Mouse (Mus musculus): Measurements from ENCODE around the gene Slc25a40.

Slc25a40 gene

GRCm38 (mm10) chr5:8422157-8422931 is at the start of gene Slc25a40, which contains the start of gene Dbf4:
Gene Slc25a40 (plus strand): TSS chr5:8422850.
Gene Dbf4 (minus strand): TSS chr5:8422716.
- DNase-seq: peak; percentile 90

- no peak for DNase-seq
Measured at GRCm38 (mm10) chr5:8373415-8373814, 49.2 kb upstream of the Slc25a40 start.

DNA sequence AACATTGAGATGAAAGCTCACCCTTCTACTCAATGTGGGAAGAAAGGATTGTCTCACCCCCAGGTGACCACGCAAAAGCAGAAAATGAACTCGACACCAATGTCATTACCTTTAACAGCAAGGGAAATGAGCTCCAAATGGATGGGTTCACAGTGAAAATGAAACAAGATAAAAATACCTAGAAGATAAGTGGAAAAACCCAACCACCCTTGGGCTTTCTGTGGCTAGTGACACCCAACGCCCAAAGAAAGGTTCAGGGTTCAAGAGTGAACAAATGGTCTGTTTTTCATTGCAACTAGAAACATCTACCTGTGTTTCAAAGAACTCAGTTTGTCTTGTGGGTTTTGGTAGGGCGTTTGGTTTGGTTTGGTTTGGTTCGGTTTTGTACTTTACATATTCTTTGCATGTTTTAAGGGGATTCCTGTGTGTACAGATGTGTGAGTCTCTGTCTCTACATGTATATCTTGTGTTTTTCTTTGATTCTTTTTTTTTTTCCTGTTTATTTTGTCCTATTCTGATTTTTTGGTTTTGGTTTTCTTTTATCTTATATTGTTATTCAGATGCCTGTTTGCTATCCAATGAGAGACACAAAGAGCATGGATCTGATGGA is 48.2 kb upstream of the Slc25a40 start:
- DNase-seq: no peak

DNA sequence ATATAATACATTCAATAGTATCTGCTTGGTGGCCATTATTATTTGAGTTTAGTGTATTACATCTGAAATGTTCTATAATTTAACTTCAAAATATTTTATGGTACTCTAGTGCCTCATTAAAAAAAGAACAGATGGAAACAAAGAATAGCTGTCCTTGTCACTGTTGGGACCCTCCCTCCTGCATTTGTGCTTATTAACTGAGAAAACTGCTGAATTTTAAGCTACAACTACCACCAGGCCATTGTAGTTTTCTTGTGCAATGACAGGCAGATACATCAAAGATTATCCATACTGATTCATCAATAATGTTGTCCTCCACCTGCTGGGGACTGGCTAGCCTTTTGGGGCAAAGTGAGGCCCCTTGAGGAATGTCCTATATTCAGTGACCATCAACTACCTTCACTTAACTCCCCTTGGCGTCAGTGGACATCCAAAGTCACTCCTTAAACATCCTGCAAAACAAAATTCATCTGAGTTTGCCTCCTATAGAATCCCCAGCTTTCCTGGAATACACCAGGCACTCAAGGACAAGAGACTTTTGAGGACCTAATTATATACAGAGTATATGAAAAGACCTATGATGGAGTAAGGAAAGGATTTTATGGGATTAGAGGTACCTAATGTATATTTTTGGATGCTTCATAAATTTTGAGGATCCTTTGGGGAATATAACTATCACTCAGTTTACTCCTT is 28.6 kb upstream of the Slc25a40 start:
- no peak for DNase-seq

DNA sequence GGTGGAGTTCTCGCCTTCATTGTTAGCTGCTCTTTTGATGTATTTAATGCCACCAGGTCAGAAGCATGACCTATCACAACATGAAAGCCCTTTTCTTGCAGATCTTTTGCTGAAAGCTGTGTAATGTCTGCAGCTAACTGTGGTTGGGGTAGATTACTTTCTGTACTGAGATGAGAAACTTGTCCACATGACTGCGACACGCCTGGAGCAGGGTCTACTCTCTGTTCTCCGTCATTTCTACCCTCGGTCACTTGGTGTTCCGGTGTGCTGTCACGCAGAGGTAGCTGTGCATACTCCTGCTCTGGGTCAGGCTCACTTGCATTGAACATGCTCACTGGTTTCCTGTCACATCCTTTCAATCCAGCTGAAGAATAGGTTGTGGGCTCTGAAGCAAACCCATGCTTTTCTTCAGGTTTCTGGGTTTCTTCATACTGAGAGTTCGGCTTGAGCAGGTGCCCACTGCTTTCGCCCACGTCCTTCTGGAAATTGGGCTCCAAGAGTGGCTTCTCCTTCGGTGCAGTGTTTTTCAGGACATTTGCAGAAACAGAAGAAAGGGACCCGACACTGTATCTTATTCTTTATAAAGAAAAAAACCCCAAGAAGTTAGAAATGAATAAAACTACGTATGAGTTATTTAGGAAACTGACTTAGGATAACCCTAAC is 24.9 kb upstream of the Slc25a40 start:
- DNase-seq: no peak

- DNase-seq: no peak
Measured at GRCm38 (mm10) chr5:8408746-8409145, 13.9 kb upstream of the Slc25a40 start.

- DNase-seq: no peak
Measured at GRCm38 (mm10) chr5:8416683-8417413, 5.8 kb upstream of the Slc25a40 start.

DNA sequence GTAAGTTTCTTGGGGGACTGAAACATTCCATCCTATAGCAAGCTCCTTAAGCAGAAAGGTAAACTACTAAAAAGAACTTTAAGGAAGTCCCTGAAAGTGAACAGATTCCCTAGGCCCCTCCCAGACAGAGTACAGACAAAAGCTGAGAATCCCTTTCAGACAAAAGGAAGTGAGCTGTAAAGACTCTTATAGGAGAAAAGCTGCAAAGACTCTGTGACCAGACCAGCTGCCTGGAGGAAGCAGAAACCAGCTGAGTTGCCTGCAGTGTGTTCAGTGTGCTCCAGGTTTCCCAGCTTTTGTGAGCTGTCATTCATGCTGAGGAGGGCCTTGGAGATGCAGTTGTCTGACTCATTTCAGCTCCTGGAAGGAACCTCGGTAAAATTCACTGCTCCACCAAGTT is 5.2 kb upstream of the Slc25a40 start:
- no peak for DNase-seq

DNA sequence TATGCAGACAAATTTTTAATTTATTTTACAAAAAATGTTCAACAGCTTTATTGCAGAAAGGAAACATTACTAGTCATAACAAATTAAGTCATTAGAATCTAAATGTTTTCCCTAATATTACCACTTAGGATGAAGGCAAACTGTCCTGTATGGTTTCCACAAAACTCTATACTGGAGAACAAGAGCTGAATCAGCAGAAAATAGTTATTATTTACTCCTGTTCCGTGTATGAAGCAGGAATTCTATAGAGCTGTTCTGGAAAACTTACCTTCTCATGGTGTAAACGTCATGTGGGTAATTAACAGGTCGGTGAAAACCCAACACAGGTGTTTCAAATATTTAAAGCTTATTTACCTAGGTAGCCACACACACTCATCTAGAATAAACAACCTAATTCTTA is 1.2 kb upstream of the Slc25a40 start:
- DNase-seq: no peak

- DNase-seq: peak; percentile 3 to 25
Measured at GRCm38 (mm10) chr5:8422932-8423928, 580 bp downstream of the Slc25a40 start.

- DNase-seq: no peak
Measured at GRCm38 (mm10) chr5:8424116-8424515, 1.5 kb downstream of the Slc25a40 start.

DNA sequence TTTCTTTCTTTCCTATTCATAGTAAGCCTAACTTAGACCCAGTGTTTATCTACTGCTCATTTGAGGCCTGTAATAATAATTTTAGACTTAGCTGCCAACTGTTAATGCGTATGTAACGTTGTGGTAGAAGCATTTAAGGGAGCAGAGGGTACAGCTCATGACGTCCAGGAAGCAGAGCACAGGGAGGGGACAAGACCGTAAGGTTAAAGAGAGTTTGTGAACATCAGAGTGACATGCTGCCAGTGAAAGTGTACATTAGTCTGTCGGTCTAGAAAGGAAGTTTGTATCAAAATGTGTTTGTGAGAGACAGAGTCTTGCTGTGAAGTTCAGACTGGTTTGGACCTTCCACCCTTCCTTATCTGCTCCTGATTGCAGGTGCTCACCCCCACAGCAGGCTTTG is 3.2 kb downstream of the Slc25a40 start:
- no peak for DNase-seq

DNA sequence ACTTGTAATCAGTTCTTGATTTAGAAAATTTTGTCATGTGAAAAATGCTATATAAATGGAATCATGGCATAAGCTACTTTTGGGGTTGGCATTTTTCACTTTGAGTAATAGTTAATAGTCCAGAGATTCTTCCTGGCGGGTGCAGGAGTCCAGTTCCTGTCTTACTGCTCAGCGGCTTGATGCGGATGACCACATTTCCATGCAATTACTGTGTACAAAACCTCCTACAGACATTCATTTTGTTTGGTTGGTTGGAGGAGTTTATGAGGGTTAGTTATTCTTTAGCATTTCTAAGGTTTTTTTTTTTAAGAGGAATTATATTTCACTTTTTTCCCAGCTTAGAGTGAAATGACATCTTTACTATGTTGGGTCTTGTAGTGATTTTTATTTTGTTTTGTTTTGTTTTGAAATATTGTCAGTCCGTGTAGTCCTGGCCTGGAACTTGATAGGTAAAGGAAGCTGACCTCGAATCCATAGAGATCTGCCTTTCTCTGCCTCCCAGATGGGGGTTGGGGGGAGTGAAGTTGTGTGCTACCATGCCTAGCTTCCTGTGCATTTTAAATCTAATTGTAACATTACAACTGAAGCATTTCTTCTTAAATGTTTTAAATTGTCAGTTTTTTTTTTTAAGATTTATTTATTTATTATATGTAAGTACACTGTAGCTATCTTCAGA is 15.0 kb downstream of the Slc25a40 start:
- no peak for DNase-seq

DNA sequence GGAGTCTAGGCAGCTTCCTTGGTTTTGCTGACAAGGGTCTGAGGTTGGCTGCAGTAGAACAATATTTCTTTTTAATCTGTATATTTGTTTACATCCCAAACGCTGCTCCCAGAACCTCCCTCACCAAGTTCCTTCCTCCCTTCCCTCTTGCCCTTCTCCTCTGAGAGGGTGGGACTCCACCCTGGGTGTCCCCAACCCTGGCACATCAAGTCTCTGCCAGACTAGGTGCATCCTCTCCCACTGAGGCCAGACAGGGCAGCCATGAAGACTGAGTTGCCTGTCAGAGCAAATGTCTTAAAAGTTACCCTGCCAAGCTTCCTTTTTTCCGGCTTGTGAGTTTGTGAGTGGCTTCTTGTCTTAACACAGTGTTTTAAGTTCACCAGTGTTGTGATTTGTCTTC is 16.4 kb downstream of the Slc25a40 start:
- DNase-seq: no peak

GRCm38 (mm10) chr5:8455565-8455964 is 32.9 kb downstream of the Slc25a40 start:
- no peak for DNase-seq

GRCm38 (mm10) chr5:8456561-8456960 is 33.9 kb downstream of the Slc25a40 start:
- no peak for DNase-seq

- no peak for DNase-seq
Measured at GRCm38 (mm10) chr5:8487989-8488700, 65.5 kb downstream of the Slc25a40 start.

DNA sequence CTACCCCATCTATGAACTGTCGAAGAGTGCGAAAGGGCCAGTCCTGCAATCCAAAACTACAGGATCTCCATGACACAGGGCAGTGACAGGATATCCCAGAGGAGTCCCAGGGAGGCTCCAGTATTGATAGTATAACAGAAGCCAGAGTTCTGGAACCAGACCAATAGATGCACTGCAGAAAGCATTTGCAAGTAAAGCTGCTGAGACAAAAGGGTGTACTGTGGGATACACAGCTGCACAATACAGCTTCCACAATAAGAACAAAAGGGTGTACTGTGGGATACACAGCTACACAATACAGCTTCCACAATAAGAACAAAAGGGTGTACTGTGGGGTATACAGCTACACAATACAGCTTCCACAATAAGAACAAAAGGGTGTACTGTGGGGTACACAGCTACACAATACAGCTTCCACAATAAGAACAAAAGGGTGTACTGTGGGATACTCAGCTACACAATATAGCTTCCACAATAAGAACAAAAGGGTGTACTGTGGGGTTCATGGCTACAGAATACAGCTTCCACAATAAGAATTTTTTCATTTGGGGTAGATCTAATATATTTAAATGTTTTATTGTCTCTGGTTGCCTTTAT is 66.1 kb downstream of the Slc25a40 start:
- no peak for DNase-seq

GRCm38 (mm10) chr5:8489471-8490110 is 66.9 kb downstream of the Slc25a40 start:
- no peak for DNase-seq

Data from kidney, adult 8-10 months (tissue).